Mouse (Mus musculus): ENCODE measurements around the gene a. TPM values are rescaled to one million over a fixed set of nuclear protein-coding genes. Genes with fewer than 3 reads are reported as not detected.
"Not testable (repeated sequence)": the region's sequence is repeated elsewhere in the genome, so short reads cannot be mapped to it uniquely, and the experiment has no call there.

a gene
- polyA plus RNA-seq, 1 experiment from 2014 or later = 0.41 TPM

- no peaks in the 10 kb centered on the region for H3K9me3 ChIP-seq (replicated peaks; ENCODE audit: control insufficient read depth, low read length)
- no peak for ATAC-seq (ENCODE audit: insufficient read depth, low FRiP score)
- H3K9ac ChIP-seq (ENCODE audit: low read length) = no peak overlapping the region
- H3K36me3 ChIP-seq (ENCODE audit: control insufficient read depth, insufficient read depth, low read length) = no peaks in the 10 kb centered on the region
- H3K27ac ChIP-seq (ENCODE audit: low read length) = no peak overlapping the region
- WGBS = 82% methylated on average over 7 of the region's 7 CpGs
- H3K27me3 ChIP-seq (ENCODE audit: control insufficient read depth, insufficient read depth, low read length) = no peaks in the 10 kb centered on the region
- H3K4me1 ChIP-seq (ENCODE audit: control insufficient read depth, insufficient read depth, low read length) = no peaks in the 10 kb centered on the region
- H3K4me2 ChIP-seq (ENCODE audit: low read depth, low read length) = no peak overlapping the region
- no peak overlapping the region for H3K4me3 ChIP-seq (replicated peaks; ENCODE audit: low read length)
These were observed 129.7 kb downstream of the a start for GRCm38 (mm10) chr2:154920896-154921295.

GRCm38 (mm10) chr2:154922134-154922533, 130.9 kb downstream of the a start:
- not testable (repeated sequence) for H3K27ac ChIP-seq (ENCODE audit: low read length); H3K27me3 ChIP-seq (ENCODE audit: control insufficient read depth, insufficient read depth, low read length); H3K4me2 ChIP-seq (ENCODE audit: low read depth, low read length); H3K9ac ChIP-seq (ENCODE audit: low read length); H3K9me3 ChIP-seq (replicated peaks; ENCODE audit: control insufficient read depth, low read length); H3K4me3 ChIP-seq (replicated peaks; ENCODE audit: low read length); H3K36me3 ChIP-seq (ENCODE audit: control insufficient read depth, insufficient read depth, low read length); H3K4me1 ChIP-seq (ENCODE audit: control insufficient read depth, insufficient read depth, low read length)
- WGBS = no CpG with 5 or more reads among the region's 4 CpGs
- ATAC-seq (ENCODE audit: insufficient read depth, low FRiP score) = peak; percentile 52; the same call in 1 of the 2 replicates

DNA sequence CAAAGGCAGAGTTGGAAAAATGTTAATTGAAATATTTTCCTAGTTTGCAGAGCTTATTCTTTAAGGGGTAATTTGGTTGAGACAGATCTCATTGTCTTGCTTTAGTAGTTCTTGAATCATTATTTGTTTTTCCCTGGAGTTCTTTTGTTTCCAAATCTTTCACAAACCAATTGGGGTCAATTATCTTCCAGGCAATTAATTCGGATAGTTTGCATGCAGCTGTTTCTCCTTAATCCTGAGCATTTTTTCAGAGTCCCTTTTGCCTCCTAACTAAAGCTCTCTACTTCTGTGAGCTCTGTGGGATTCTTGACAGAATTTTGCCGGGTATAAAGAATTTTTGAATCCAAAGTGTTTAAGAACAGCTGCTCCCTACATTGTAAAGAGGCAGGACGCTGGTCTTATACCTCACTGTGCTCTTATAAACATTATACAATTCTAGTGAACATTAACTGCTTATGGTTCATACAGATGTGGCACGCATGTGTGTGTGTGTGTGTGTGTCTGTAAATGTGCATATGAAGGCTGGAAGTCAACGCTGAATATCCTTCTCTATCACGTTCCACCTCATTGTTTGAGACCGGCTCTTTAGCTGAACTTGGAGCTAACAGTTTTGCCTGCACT, 134.3 kb downstream of the a start:
- WGBS = 37% methylated on average over 7 of the region's 7 CpGs
- no peak for ATAC-seq (ENCODE audit: insufficient read depth, low FRiP score)
- Histone ChIP-seq H3K9me3 (replicated peaks; ENCODE audit: control insufficient read depth, low read length) (no peaks in the 10 kb centered on the region), H3K9ac (ENCODE audit: low read length) (no peak overlapping the region), H3K4me3 (replicated peaks; ENCODE audit: low read length) (no peak overlapping the region), H3K27ac (ENCODE audit: low read length) (no peak overlapping the region), H3K36me3 (ENCODE audit: control insufficient read depth, insufficient read depth, low read length) (no peaks in the 10 kb centered on the region), H3K27me3 (ENCODE audit: control insufficient read depth, insufficient read depth, low read length) (no peaks in the 10 kb centered on the region), H3K4me2 (ENCODE audit: low read depth, low read length) (no peak overlapping the region), H3K4me1 (ENCODE audit: control insufficient read depth, insufficient read depth, low read length) (no peaks in the 10 kb centered on the region)

- Histone ChIP-seq H3K4me2 (ENCODE audit: low read depth, low read length) (no peak overlapping the region), H3K27me3 (ENCODE audit: control insufficient read depth, insufficient read depth, low read length) (no peaks in the 10 kb centered on the region), H3K27ac (ENCODE audit: low read length) (no peak overlapping the region), H3K4me1 (ENCODE audit: control insufficient read depth, insufficient read depth, low read length) (no peaks in the 10 kb centered on the region), H3K9me3 (replicated peaks; ENCODE audit: control insufficient read depth, low read length) (no peaks in the 10 kb centered on the region), H3K9ac (ENCODE audit: low read length) (no peak overlapping the region), H3K36me3 (ENCODE audit: control insufficient read depth, insufficient read depth, low read length) (no peaks in the 10 kb centered on the region), H3K4me3 (replicated peaks; ENCODE audit: low read length) (no peak overlapping the region)
- 83% methylated on average over 6 of the region's 6 CpGs for WGBS
- ATAC-seq (ENCODE audit: insufficient read depth, low FRiP score) = no peak
These were observed 135.6 kb downstream of the a start for GRCm38 (mm10) chr2:154926843-154927242.

DNA sequence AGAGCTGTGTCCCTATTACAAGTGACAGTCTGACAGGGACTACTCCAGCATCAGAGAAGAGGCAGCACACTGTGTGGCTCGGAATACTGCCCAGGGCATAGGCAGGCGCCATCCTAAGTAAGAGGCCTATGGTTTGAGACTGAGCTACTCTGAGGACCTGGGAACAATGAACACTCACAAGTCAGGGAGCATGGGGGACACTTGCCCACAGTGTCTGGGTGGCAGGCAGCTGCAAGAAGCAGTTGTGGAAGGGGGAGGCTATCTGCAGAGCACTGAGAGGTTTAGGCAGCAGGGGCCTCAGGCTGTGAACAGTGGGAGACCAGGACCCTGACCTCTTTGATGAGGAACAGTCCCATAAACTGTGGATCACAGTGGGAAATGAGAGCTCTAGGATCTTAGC, 137.1 kb downstream of the a start:
- H3K9me3 ChIP-seq (replicated peaks; ENCODE audit: control insufficient read depth, low read length) = no peaks in the 10 kb centered on the region
- no peak overlapping the region for H3K4me2 ChIP-seq (ENCODE audit: low read depth, low read length)
- no peak overlapping the region for H3K4me3 ChIP-seq (replicated peaks; ENCODE audit: low read length)
- H3K27ac ChIP-seq (ENCODE audit: low read length) = no peak overlapping the region
- 74% methylated on average over 2 of the region's 2 CpGs for WGBS
- H3K27me3 ChIP-seq (ENCODE audit: control insufficient read depth, insufficient read depth, low read length) = no peaks in the 10 kb centered on the region
- no peaks in the 10 kb centered on the region for H3K4me1 ChIP-seq (ENCODE audit: control insufficient read depth, insufficient read depth, low read length)
- 0 out of 2 replicates have a peak overlapping the region, but pooled peaks have one; percentile 11 for H3K9ac ChIP-seq (ENCODE audit: low read length)
- no peaks in the 10 kb centered on the region for H3K36me3 ChIP-seq (ENCODE audit: control insufficient read depth, insufficient read depth, low read length)
- ATAC-seq (ENCODE audit: insufficient read depth, low FRiP score) = no peak

- H3K4me3 ChIP-seq (replicated peaks; ENCODE audit: low read length) = no peak overlapping the region
- no peaks in the 10 kb centered on the region for H3K4me1 ChIP-seq (ENCODE audit: control insufficient read depth, insufficient read depth, low read length)
- H3K27me3 ChIP-seq (ENCODE audit: control insufficient read depth, insufficient read depth, low read length) = no peaks in the 10 kb centered on the region
- H3K27ac ChIP-seq (ENCODE audit: low read length) = no peak overlapping the region
- ATAC-seq (ENCODE audit: insufficient read depth, low FRiP score) = no peak
- H3K4me2 ChIP-seq (ENCODE audit: low read depth, low read length) = no peak overlapping the region
- H3K36me3 ChIP-seq (ENCODE audit: control insufficient read depth, insufficient read depth, low read length) = no peaks in the 10 kb centered on the region
- WGBS = 59% methylated on average over 4 of the region's 4 CpGs
- H3K9ac ChIP-seq (ENCODE audit: low read length) = no peak overlapping the region
- no peaks in the 10 kb centered on the region for H3K9me3 ChIP-seq (replicated peaks; ENCODE audit: control insufficient read depth, low read length)
These were observed 142.7 kb downstream of the a start for GRCm38 (mm10) chr2:154933884-154934283.

DNA sequence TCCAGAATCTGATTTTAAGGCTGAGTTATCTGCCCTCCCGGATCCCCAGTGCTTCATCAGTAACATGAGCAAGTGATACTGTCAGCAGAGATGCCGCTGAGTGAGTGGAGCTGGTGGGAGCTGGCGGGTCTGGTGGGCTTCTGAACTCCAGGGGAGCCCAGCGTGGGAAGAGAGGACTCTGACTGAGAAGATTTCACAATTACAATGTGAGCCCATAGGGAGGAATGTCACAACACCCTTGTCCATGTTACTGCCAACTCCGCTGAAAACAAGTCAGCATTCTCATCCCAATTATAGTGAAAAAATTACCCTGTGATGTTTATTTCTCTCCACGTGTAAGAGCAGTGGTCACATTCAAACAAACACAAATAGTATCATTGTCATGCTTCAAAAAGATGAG, 144.9 kb downstream of the a start:
- Histone ChIP-seq H3K4me2 (ENCODE audit: low read depth, low read length) (no peak overlapping the region), H3K36me3 (ENCODE audit: control insufficient read depth, insufficient read depth, low read length) (no peaks in the 10 kb centered on the region), H3K27me3 (ENCODE audit: control insufficient read depth, insufficient read depth, low read length) (no peaks in the 10 kb centered on the region), H3K9me3 (replicated peaks; ENCODE audit: control insufficient read depth, low read length) (no peaks in the 10 kb centered on the region), H3K27ac (ENCODE audit: low read length) (no peak overlapping the region), H3K4me1 (ENCODE audit: control insufficient read depth, insufficient read depth, low read length) (no peaks in the 10 kb centered on the region), H3K4me3 (replicated peaks; ENCODE audit: low read length) (no peak overlapping the region), H3K9ac (ENCODE audit: low read length) (no peak overlapping the region)
- ATAC-seq (ENCODE audit: insufficient read depth, low FRiP score) = no peak
- WGBS = 72% methylated on average over 6 of the region's 6 CpGs

- 68% methylated on average over 11 of the region's 11 CpGs for WGBS
- H3K36me3 ChIP-seq (ENCODE audit: control insufficient read depth, insufficient read depth, low read length) = no peaks in the 10 kb centered on the region
- H3K4me1 ChIP-seq (ENCODE audit: control insufficient read depth, insufficient read depth, low read length) = no peaks in the 10 kb centered on the region
- H3K9ac ChIP-seq (ENCODE audit: low read length) = no peak overlapping the region
- ATAC-seq (ENCODE audit: insufficient read depth, low FRiP score) = no peak
- no peaks in the 10 kb centered on the region for H3K9me3 ChIP-seq (replicated peaks; ENCODE audit: control insufficient read depth, low read length)
- H3K27ac ChIP-seq (ENCODE audit: low read length) = no peak overlapping the region
- no peaks in the 10 kb centered on the region for H3K27me3 ChIP-seq (ENCODE audit: control insufficient read depth, insufficient read depth, low read length)
- H3K4me2 ChIP-seq (ENCODE audit: low read depth, low read length) = no peak overlapping the region
- no peak overlapping the region for H3K4me3 ChIP-seq (replicated peaks; ENCODE audit: low read length)
These were observed 145.4 kb downstream of the a start for GRCm38 (mm10) chr2:154936536-154937155.

- no peak overlapping the region for H3K9ac ChIP-seq (ENCODE audit: low read length)
- H3K4me3 ChIP-seq (replicated peaks; ENCODE audit: low read length) = no peak overlapping the region
- no peak overlapping the region for H3K27ac ChIP-seq (ENCODE audit: low read length)
- no peak for ATAC-seq (ENCODE audit: insufficient read depth, low FRiP score)
- no peaks in the 10 kb centered on the region for H3K36me3 ChIP-seq (ENCODE audit: control insufficient read depth, insufficient read depth, low read length)
- H3K27me3 ChIP-seq (ENCODE audit: control insufficient read depth, insufficient read depth, low read length) = no peaks in the 10 kb centered on the region
- H3K4me2 ChIP-seq (ENCODE audit: low read depth, low read length) = no peak overlapping the region
- WGBS = 74% methylated on average over 8 of the region's 8 CpGs
- H3K4me1 ChIP-seq (ENCODE audit: control insufficient read depth, insufficient read depth, low read length) = no peaks in the 10 kb centered on the region
- H3K9me3 ChIP-seq (replicated peaks; ENCODE audit: control insufficient read depth, low read length) = no peaks in the 10 kb centered on the region
These were observed 146.6 kb downstream of the a start for GRCm38 (mm10) chr2:154937547-154938390.

All from stomach, embryonic 16.5 days (tissue).